Mouse (Mus musculus) bone marrow macrophage, adult 2 months (primary cell): Measurements from ENCODE around the gene Fkbp3.

Source experiments
- CTCF ChIP-seq: IDR thresholded peaks from 2 replicates; pipeline ENCODE4 v1.5.1; 2012; ENCODE audit warnings: low read depth, mild to moderate bottlenecking, low read length, moderate library complexity
- POLR2A ChIP-seq: IDR thresholded peaks from 2 replicates; pipeline ENCODE4 v1.6.1; 2012; ENCODE audit warnings: mild to moderate bottlenecking, low read depth, low read length, borderline replicate concordance

DNA sequence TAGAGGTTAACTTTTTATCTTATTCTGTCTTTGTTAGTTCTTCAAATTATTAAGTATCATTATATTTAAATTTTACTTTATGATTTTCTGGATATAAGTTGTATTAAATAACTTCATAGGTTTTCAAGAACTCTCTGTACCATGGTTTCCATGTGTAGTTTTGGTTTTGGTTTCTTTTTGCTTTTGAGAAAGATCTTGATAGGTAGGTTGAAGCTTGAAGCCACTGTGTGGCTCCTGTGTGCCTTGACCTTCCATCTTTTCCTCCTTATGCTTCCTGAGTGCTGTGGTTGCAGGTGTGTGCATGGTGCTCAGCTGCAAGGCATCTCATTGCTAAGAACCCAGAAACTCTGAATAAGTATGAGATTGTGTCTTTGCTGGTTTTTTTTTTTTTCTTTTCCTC lies 25.0 kb downstream of the Fkbp3 start:
- TF ChIP-seq CTCF (no peak), POLR2A (no peak)
